Mouse (Mus musculus): ENCODE data around the gene Pkig. TPM values are rescaled to one million over a fixed set of nuclear protein-coding genes. Genes with fewer than 3 reads are reported as not detected.

Pkig gene
- polyA plus RNA-seq, 1 experiment from 2014 or later = 119 TPM

- H3K9ac ChIP-seq = no peak overlapping the region
Measured at GRCm38 (mm10) chr2:163702431-163702830, 44.2 kb downstream of the Pkig start.

GRCm38 (mm10) chr2:163702921-163703320 lies 44.7 kb downstream of the Pkig start:
- Histone ChIP-seq H3K4me2 (replicated peaks) (no peak overlapping the region), H3K36me3 (no peaks in the 10 kb centered on the region), H3K9me3 (no peaks in the 10 kb centered on the region), H3K27me3 (no peaks in the 10 kb centered on the region), H3K27ac (no peak overlapping the region), H3K4me3 (no peak overlapping the region), H3K9ac (no peak overlapping the region), H3K4me1 (0 out of 2 replicates have a peak, but pooled peaks cover 8% of the 10 kb centered on the region)
- WGBS = 77% methylated on average over 5 of the region's 5 CpGs
- ATAC-seq (ENCODE audit: insufficient number of reproducible peaks, insufficient read depth, low FRiP score, low TSS enrichment) = no peak

More at GRCm38 (mm10) chr2:163702431-163702830, 44.2 kb downstream of the Pkig start:
- H3K4me2 ChIP-seq (replicated peaks) = no peak overlapping the region
- no peak for ATAC-seq (ENCODE audit: insufficient number of reproducible peaks, insufficient read depth, low FRiP score, low TSS enrichment)
- H3K4me3 ChIP-seq = no peak overlapping the region
- H3K27ac ChIP-seq = no peak overlapping the region
- H3K27me3 ChIP-seq = no peaks in the 10 kb centered on the region
- H3K4me1 ChIP-seq = 0 out of 2 replicates have a peak, but pooled peaks cover 8% of the 10 kb centered on the region
- no peaks in the 10 kb centered on the region for H3K36me3 ChIP-seq
- H3K9me3 ChIP-seq = no peaks in the 10 kb centered on the region
- 69% methylated on average over 7 of the region's 7 CpGs for WGBS

GRCm38 (mm10) chr2:163703599-163704260 lies 45.5 kb downstream of the Pkig start:
- WGBS = 80% methylated on average over 5 of the region's 5 CpGs
- no peak overlapping the region for H3K27ac ChIP-seq
- H3K4me1 ChIP-seq = 0 out of 2 replicates have a peak, but pooled peaks cover 8% of the 10 kb centered on the region
- H3K4me2 ChIP-seq (replicated peaks) = no peak overlapping the region
- no peak overlapping the region for H3K4me3 ChIP-seq
- ATAC-seq (ENCODE audit: insufficient number of reproducible peaks, insufficient read depth, low FRiP score, low TSS enrichment) = no peak
- H3K9me3 ChIP-seq = no peaks in the 10 kb centered on the region
- no peaks in the 10 kb centered on the region for H3K36me3 ChIP-seq
- H3K27me3 ChIP-seq = no peaks in the 10 kb centered on the region
- H3K9ac ChIP-seq = no peak overlapping the region

GRCm38 (mm10) chr2:163708321-163708720 lies 50.1 kb downstream of the Pkig start:
- H3K36me3 ChIP-seq = no peaks in the 10 kb centered on the region
- no peak overlapping the region for H3K9ac ChIP-seq
- WGBS = 81% methylated on average over 5 of the region's 5 CpGs

GRCm38 (mm10) chr2:163708763-163709250 lies 50.6 kb downstream of the Pkig start:
- no peak for ATAC-seq (ENCODE audit: insufficient number of reproducible peaks, insufficient read depth, low FRiP score, low TSS enrichment)
- 64% methylated on average over 5 of the region's 6 CpGs for WGBS

More at GRCm38 (mm10) chr2:163708321-163708720, 50.1 kb downstream of the Pkig start:
- H3K27ac ChIP-seq = no peak overlapping the region
- H3K4me2 ChIP-seq (replicated peaks) = no peak overlapping the region
- ATAC-seq (ENCODE audit: insufficient number of reproducible peaks, insufficient read depth, low FRiP score, low TSS enrichment) = no peak
- H3K4me1 ChIP-seq = no peaks in the 10 kb centered on the region
- H3K27me3 ChIP-seq = no peaks in the 10 kb centered on the region
- H3K4me3 ChIP-seq = no peak overlapping the region
- H3K9me3 ChIP-seq = no peaks in the 10 kb centered on the region

GRCm38 (mm10) chr2:163710000-163710399 lies 51.8 kb downstream of the Pkig start:
- no peak overlapping the region for H3K9ac ChIP-seq
- WGBS = 95% methylated on average over 9 of the region's 9 CpGs
- no peak overlapping the region for H3K27ac ChIP-seq
- no peaks in the 10 kb centered on the region for H3K9me3 ChIP-seq
- H3K4me1 ChIP-seq = no peaks in the 10 kb centered on the region
- no peak overlapping the region for H3K4me2 ChIP-seq (replicated peaks)
- no peak overlapping the region for H3K4me3 ChIP-seq
- no peak for ATAC-seq (ENCODE audit: insufficient number of reproducible peaks, insufficient read depth, low FRiP score, low TSS enrichment)
- no peaks in the 10 kb centered on the region for H3K36me3 ChIP-seq
- H3K27me3 ChIP-seq = no peaks in the 10 kb centered on the region

More at GRCm38 (mm10) chr2:163708763-163709250, 50.6 kb downstream of the Pkig start:
- Histone ChIP-seq H3K4me2 (replicated peaks) (no peak overlapping the region), H3K27me3 (no peaks in the 10 kb centered on the region), H3K9me3 (no peaks in the 10 kb centered on the region), H3K4me1 (no peaks in the 10 kb centered on the region), H3K36me3 (no peaks in the 10 kb centered on the region), H3K27ac (no peak overlapping the region), H3K4me3 (no peak overlapping the region), H3K9ac (no peak overlapping the region)

GRCm38 (mm10) chr2:163710606-163711159 lies 52.5 kb downstream of the Pkig start:
- Histone ChIP-seq H3K9me3 (no peaks in the 10 kb centered on the region), H3K4me2 (replicated peaks) (no peak overlapping the region), H3K9ac (no peak overlapping the region), H3K4me1 (no peaks in the 10 kb centered on the region), H3K27me3 (no peaks in the 10 kb centered on the region), H3K4me3 (no peak overlapping the region), H3K36me3 (no peaks in the 10 kb centered on the region), H3K27ac (no peak overlapping the region; the same call in 1 of the 2 replicates)
- WGBS = 81% methylated on average over 5 of the region's 5 CpGs
- ATAC-seq (ENCODE audit: insufficient number of reproducible peaks, insufficient read depth, low FRiP score, low TSS enrichment) = no peak

- WGBS = 85% methylated on average over 8 of the region's 8 CpGs
- ATAC-seq (ENCODE audit: insufficient number of reproducible peaks, insufficient read depth, low FRiP score, low TSS enrichment) = no peak
- Histone ChIP-seq H3K36me3 (no peaks in the 10 kb centered on the region), H3K9ac (no peak overlapping the region), H3K9me3 (no peaks in the 10 kb centered on the region), H3K4me2 (replicated peaks) (no peak overlapping the region), H3K27ac (no peak overlapping the region), H3K4me3 (no peak overlapping the region), H3K4me1 (peaks cover 5% of the 10 kb centered on the region), H3K27me3 (no peaks in the 10 kb centered on the region)
Measured at GRCm38 (mm10) chr2:163711368-163711868, 53.2 kb downstream of the Pkig start.

- Histone ChIP-seq H3K9me3 (no peaks in the 10 kb centered on the region), H3K27me3 (no peaks in the 10 kb centered on the region), H3K27ac (no peak overlapping the region), H3K36me3 (no peaks in the 10 kb centered on the region), H3K4me2 (replicated peaks) (no peak overlapping the region), H3K4me3 (no peak overlapping the region), H3K4me1 (peaks cover 13% of the 10 kb centered on the region), H3K9ac (peak overlapping the region; percentile 11; the same call in 1 of the 2 replicates)
- ATAC-seq (ENCODE audit: insufficient number of reproducible peaks, insufficient read depth, low FRiP score, low TSS enrichment) = no peak
- whole genome bisulfite sequencing = 74% methylated on average over 7 of the region's 7 CpGs
Measured at GRCm38 (mm10) chr2:163712473-163712872, 54.3 kb downstream of the Pkig start.

GRCm38 (mm10) chr2:163712874-163713273 lies 54.7 kb downstream of the Pkig start:
- no peaks in the 10 kb centered on the region for H3K9me3 ChIP-seq
- 66% methylated on average over 6 of the region's 6 CpGs for WGBS
- peak overlapping the region; percentile 11 for H3K9ac ChIP-seq
- no peak overlapping the region for H3K4me2 ChIP-seq (replicated peaks)
- H3K27me3 ChIP-seq = no peaks in the 10 kb centered on the region
- ATAC-seq (ENCODE audit: insufficient number of reproducible peaks, insufficient read depth, low FRiP score, low TSS enrichment) = no peak
- H3K36me3 ChIP-seq = no peaks in the 10 kb centered on the region
- H3K4me3 ChIP-seq = no peak overlapping the region
- H3K4me1 ChIP-seq = peaks cover 13% of the 10 kb centered on the region
- H3K27ac ChIP-seq = no peak overlapping the region

- no peak overlapping the region for H3K4me3 ChIP-seq
- H3K27me3 ChIP-seq = no peaks in the 10 kb centered on the region
- no peaks in the 10 kb centered on the region for H3K9me3 ChIP-seq
- 81% methylated on average over 3 of the region's 3 CpGs for WGBS
- peaks cover 13% of the 10 kb centered on the region for H3K4me1 ChIP-seq
- no peak overlapping the region for H3K27ac ChIP-seq
- H3K9ac ChIP-seq = no peak overlapping the region
- H3K4me2 ChIP-seq (replicated peaks) = no peak overlapping the region
- ATAC-seq (ENCODE audit: insufficient number of reproducible peaks, insufficient read depth, low FRiP score, low TSS enrichment) = no peak
- no peaks in the 10 kb centered on the region for H3K36me3 ChIP-seq
Measured at GRCm38 (mm10) chr2:163713340-163713739, 55.2 kb downstream of the Pkig start.

- no peaks in the 10 kb centered on the region for H3K36me3 ChIP-seq
- no peaks in the 10 kb centered on the region for H3K27me3 ChIP-seq
- no peak overlapping the region for H3K4me2 ChIP-seq (replicated peaks)
- peaks cover 13% of the 10 kb centered on the region for H3K4me1 ChIP-seq
- H3K27ac ChIP-seq = peak overlapping the region; percentile 65
- no peak overlapping the region for H3K9ac ChIP-seq
- 67% methylated on average over 8 of the region's 8 CpGs for WGBS
- H3K9me3 ChIP-seq = no peaks in the 10 kb centered on the region
- ATAC-seq (ENCODE audit: insufficient number of reproducible peaks, insufficient read depth, low FRiP score, low TSS enrichment) = no peak
- H3K4me3 ChIP-seq = no peak overlapping the region
Measured at GRCm38 (mm10) chr2:163716448-163716847, 58.3 kb downstream of the Pkig start.
